Mouse (Mus musculus) myocyte (in vitro differentiated cells): ENCODE data around the gene Thyn1. TPM values are rescaled to one million over a fixed set of nuclear protein-coding genes. Genes with fewer than 3 reads are reported as not detected.

Source experiments
- H3K27me3 ChIP-seq: one replicate; pipeline ENCODE4 v1.6.1; 2011; ENCODE audit not compliant: control insufficient read depth, insufficient read depth, insufficient read length
- H3K36me3 ChIP-seq: one replicate; pipeline ENCODE4 v1.6.1; 2011; ENCODE audit not compliant: control insufficient read depth, insufficient read depth
- H3K4me2 ChIP-seq: one replicate; pipeline ENCODE4 v1.6.1; 2011; ENCODE audit warnings: low read depth, control low read depth
- H3K4me3 ChIP-seq: one replicate; pipeline ENCODE4 v1.5.1; 2011; ENCODE audit warnings: mild to moderate bottlenecking, control low read depth, moderate library complexity
- H3K79me2 ChIP-seq: one replicate; pipeline ENCODE4 v1.6.1; 2011; ENCODE audit not compliant: control insufficient read depth, insufficient read depth
- H3ac ChIP-seq: one replicate; pipeline ENCODE4 v1.6.1; 2011; ENCODE audit not compliant: control insufficient read depth, insufficient read length
- POLR2AphosphoS2 ChIP-seq: IDR thresholded peaks from one replicate; pipeline ENCODE4 v1.6.1; 2011; ENCODE audit warnings: low read depth, control low read depth; ENCODE audit not compliant: insufficient read length
- TCF12 ChIP-seq: IDR thresholded peaks from one replicate; pipeline ENCODE4 v1.6.1; 2011; ENCODE audit warnings: mild to moderate bottlenecking, control low read depth; ENCODE audit not compliant: poor library complexity, insufficient read depth, severe bottlenecking
- polyA plus RNA-seq: library from polyadenylated mRNA; unstranded; fragments of >200 nt; fragmentation: generic; extraction: Trizol; gene quantifications from one replicate; pipeline ENCODE4 v1.2.1, GENCODE M21; 2012; ENCODE audit warnings: missing spikeins

Gene Thyn1
- polyA plus RNA-seq, 1 experiment = 68.6 TPM

DNA sequence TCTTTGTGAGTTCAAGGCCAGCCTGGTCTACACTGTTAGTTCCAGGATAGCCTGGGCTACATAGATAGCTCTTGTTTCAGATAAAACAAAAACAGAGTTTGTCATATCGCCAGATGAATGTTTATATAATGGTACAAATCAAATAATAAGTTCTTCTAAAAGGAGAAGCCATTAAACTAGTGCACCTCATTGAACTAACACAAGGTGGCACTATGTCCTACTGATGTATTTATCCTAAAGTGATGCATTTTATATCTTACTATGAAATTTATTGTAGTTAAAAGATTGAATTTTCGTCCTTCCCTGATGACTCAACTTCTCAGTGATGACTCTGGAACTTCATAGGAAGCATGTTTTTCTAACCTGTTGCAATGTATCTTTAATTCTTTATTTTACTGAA, 50.0 kb downstream of the Thyn1 start:
- TF ChIP-seq POLR2AphosphoS2 = no peak
- TF ChIP-seq TCF12 = no peak
- H3K27me3 ChIP-seq = no peaks in the 10 kb centered on the region
- H3K4me3 ChIP-seq = no peak overlapping the region
- no peak overlapping the region for H3ac ChIP-seq
- no peaks in the 10 kb centered on the region for H3K79me2 ChIP-seq
- no peak overlapping the region for H3K4me2 ChIP-seq
- peaks cover 39% of the 10 kb centered on the region for H3K36me3 ChIP-seq

Other genes with a start within 250 kb of the Thyn1 start
- gene Glb1l2, start 193.2 kb upstream of the Thyn1 start, polyA plus RNA-seq = not detected
- gene Glb1l3, start 138.8 kb upstream of the Thyn1 start, polyA plus RNA-seq = not detected
- gene Gm1110, start 76.6 kb upstream of the Thyn1 start, polyA plus RNA-seq = not detected
- gene Acad8, start 144 bp upstream of the Thyn1 start, polyA plus RNA-seq = 18.5 TPM
- 31.7 TPM for gene Vps26b, start 30.4 kb downstream of the Thyn1 start, polyA plus RNA-seq
- gene Ncapd3, start 30.5 kb downstream of the Thyn1 start, polyA plus RNA-seq = 4.3 TPM
- gene Jam3, start 155.7 kb downstream of the Thyn1 start, polyA plus RNA-seq = 22.9 TPM